Mouse (Mus musculus): Measurements from ENCODE around the gene Rapgef4. TPM values are rescaled to one million over a fixed set of nuclear protein-coding genes. Genes with fewer than 3 reads are reported as not detected.

Rapgef4 gene
- total RNA-seq, 2 experiments from 2014 or later, result 0.88 to 0.98 TPM

- ATAC-seq (ENCODE audit: poor library complexity, severe bottlenecking), result no peak
Measured at GRCm38 (mm10) chr2:72252510-72253505, 271.8 kb downstream of the Rapgef4 start.

DNA sequence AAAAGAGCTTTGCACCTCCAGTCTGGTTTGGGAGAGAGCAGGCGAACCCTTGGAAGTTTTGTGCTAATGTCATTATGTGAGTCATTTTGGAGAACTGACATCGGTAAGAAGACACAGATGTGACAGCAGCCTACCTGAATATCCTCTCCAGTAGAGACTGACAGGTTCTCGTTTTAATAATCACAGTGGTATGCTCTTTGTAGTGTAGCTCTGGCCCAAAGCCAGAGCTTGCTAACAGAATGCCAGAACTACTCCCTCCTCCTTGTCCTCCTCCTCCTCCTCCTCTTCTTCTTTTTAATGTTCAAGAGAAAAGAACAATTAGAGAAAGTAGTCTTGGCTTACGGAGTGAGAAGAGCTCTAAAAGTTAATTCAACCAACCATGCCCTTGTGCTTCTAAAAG, 272.8 kb downstream of the Rapgef4 start:
- no peak for ATAC-seq (ENCODE audit: poor library complexity, severe bottlenecking)

GRCm38 (mm10) chr2:72254813-72255582, 274.0 kb downstream of the Rapgef4 start:
- ATAC-seq (ENCODE audit: poor library complexity, severe bottlenecking), result no peak

DNA sequence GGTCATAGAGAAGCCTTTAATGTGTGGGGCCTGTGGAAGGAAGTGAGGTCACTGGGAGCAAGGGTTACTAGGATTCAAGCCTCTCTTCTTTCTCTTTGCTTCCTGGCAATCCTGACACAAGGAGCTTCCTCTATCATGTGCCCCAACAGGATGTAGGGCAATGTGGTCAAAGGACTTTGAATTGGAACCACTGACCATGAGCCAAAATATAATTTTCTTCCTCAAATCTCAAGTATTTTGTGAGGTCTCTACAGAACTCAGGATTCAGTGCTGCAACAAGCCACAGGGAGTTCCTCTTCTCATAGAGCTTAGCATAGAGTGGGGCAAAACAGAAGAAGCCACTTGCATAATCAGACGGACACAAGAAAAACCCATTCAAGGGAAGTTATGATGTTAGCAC, 279.7 kb downstream of the Rapgef4 start:
- ATAC-seq (ENCODE audit: poor library complexity, severe bottlenecking), result peak; percentile 91

GRCm38 (mm10) chr2:72262814-72263480, 281.9 kb downstream of the Rapgef4 start:
- ATAC-seq (ENCODE audit: poor library complexity, severe bottlenecking), result no peak

DNA sequence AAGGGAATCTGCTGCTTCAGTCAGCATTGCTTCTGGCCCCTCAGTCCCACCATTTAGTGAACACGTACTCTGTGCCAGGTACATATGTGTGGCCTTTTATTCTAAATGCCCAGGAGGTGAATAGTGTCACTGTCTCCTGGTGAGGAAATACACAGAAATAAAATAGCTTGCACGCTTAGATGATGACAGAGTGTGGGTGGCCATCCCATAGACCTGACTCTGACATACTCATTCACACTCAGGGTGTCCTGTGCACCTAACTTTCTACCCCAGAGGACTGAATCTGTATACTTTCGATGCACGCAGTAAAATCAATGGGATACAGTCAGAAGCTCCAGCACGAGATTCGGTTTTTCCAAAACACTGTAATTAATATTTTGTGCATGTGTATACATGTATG, 286.4 kb downstream of the Rapgef4 start:
- ATAC-seq (ENCODE audit: poor library complexity, severe bottlenecking), result no peak

DNA sequence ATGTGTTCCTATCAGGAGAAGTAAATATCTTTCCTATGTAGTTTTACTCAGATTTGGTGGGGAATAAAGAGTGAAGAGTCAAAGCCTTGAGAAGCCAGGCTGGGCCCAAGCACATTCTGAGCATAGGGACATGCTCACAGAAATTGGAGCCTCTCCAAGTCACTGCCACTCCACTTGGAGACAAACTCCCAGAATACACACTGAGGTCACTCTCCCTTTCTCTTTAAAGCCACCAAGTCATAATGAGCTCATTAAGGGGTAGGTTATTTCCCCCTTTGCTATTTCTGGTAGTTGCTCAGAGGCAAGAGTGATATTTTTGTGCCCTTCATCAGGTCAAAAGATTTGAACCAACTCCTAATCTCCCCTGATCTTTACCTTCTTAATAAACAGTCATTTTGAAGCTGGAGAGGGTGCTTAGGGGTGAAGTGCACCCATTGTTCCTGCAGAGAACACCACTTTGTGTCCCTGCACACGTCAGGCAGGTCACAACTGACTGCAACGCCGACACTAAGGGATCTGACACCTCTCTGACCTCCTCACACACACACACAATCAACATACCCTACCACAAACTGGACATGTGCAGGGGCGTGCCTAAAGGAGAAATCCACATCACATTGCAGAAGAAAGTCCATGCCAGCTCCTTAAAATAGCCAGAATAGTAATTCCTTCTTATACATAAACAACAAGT, 288.8 kb downstream of the Rapgef4 start:
- ATAC-seq (ENCODE audit: poor library complexity, severe bottlenecking), result no peak

GRCm38 (mm10) chr2:72278247-72278873, 297.3 kb downstream of the Rapgef4 start:
- no peak for ATAC-seq (ENCODE audit: poor library complexity, severe bottlenecking)

DNA sequence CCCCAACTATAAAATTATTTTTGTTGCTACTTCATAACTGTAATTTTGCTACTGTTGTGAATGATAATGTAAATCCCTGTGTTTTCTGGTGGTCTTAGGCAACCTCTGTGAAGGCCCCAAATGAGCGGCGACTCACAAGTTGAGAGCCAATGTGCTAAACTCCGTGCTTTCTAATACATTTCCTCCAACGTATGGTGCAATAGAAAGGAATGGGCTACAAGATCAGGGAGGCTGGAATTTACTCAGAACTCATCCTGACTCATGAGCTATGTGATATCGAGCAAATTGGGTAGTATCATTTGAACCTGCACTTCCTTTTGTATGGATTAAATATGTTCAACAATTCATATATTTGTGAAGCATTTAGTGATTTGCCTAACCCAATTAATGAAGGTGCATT, 299.5 kb downstream of the Rapgef4 start:
- no peak for ATAC-seq (ENCODE audit: poor library complexity, severe bottlenecking)

- ATAC-seq (ENCODE audit: poor library complexity, severe bottlenecking), result no peak; the same call in 1 of the 2 replicates
Measured at GRCm38 (mm10) chr2:72281971-72282370, 300.9 kb downstream of the Rapgef4 start.

DNA sequence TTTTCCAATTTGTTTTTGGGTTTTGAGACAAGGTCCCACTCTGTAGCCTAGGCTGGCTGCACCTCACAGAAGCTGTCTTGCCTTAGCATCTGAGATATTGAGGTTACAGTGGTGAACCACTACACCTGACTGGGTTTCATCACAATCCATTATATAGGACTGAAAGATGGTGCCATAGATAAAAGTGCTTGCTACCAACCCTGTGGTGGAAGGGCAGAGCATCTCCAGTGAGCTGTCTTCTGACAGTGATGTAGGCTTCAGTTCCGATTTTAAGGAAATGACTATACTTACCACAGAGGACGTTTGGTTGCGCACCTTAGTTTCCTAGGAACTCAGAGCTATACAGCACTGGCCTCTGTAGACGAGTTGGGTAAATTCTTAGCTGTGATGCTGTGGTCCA, 301.7 kb downstream of the Rapgef4 start:
- ATAC-seq (ENCODE audit: poor library complexity, severe bottlenecking), result no peak

- no peak for ATAC-seq (ENCODE audit: poor library complexity, severe bottlenecking)
Measured at GRCm38 (mm10) chr2:72284689-72285088, 303.6 kb downstream of the Rapgef4 start.

DNA sequence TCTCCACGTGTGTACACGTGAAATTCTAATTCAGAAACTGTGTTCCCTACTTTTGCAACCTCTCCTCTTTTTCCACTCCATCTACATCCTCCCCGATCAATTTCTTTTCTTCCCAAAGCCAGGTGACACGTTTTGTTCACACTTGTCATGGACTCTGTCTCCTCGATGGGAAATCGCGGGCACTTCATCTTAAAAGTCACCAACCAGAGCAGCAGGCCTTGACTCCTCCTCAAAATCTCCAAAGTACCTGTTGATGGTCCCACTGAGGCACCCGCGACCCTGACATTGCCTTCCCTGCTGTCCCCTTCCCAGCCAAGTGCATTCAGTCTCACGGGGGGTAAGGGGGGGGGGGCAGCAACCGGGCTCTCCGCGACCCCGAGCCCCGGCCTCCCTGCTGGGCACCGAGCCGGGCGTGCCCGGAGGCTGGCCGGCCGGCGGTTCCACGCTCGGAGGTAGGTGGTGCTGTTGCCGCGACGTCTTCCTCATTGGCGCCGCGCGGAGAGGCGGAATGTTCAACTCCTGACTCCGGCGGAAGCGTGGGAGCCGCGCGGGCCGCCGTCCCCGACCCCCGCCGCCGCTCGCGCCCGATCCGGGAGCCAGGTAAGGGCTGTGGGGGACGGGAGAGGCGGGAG, 304.3 kb downstream of the Rapgef4 start, which contains the start of gene Map3k20:
Map3k20 (plus strand) TSS at position 382 of the 632 bp plus-strand sequence.
- ATAC-seq (ENCODE audit: poor library complexity, severe bottlenecking), result peak; percentile 88

GRCm38 (mm10) chr2:72285888-72286661, 305.0 kb downstream of the Rapgef4 start:
- ATAC-seq (ENCODE audit: poor library complexity, severe bottlenecking), result peak; percentile 23

DNA sequence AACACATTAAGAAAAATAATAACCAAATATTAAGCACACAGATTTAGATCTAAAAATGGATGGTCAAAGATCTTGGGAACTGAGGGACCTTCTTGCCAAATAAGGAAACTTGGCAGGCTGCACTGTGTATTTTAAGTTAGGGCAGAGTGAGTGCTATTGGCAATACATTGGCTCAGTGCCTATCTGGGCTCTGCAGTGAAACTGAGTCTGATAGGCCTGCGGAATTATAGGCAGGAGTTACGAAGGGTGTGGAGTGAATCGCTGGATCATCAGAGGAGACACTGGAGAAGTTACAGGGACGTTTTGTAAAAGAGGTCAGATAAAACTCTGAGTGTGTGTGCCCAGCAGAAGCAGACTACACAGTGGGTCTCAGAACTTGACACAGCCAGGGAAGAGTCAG, 306.1 kb downstream of the Rapgef4 start:
- no peak for ATAC-seq (ENCODE audit: poor library complexity, severe bottlenecking)

- no peak for ATAC-seq (ENCODE audit: poor library complexity, severe bottlenecking)
Measured at GRCm38 (mm10) chr2:72288932-72289534, 308.0 kb downstream of the Rapgef4 start.

- no peak for ATAC-seq (ENCODE audit: poor library complexity, severe bottlenecking)
Measured at GRCm38 (mm10) chr2:72291103-72291502, 310.1 kb downstream of the Rapgef4 start.

GRCm38 (mm10) chr2:72292573-72292972, 311.5 kb downstream of the Rapgef4 start:
- no peak for ATAC-seq (ENCODE audit: poor library complexity, severe bottlenecking)

Data from megakaryocyte, adult 5-6 weeks (primary cell).